Mouse (Mus musculus): ENCODE measurements around the gene Sdk1. TPM values are rescaled to one million over a fixed set of nuclear protein-coding genes. Genes with fewer than 3 reads are reported as not detected.

Sdk1 gene
- polyA plus RNA-seq, 1 experiment from 2014 or later, result 1.1 TPM

DNA sequence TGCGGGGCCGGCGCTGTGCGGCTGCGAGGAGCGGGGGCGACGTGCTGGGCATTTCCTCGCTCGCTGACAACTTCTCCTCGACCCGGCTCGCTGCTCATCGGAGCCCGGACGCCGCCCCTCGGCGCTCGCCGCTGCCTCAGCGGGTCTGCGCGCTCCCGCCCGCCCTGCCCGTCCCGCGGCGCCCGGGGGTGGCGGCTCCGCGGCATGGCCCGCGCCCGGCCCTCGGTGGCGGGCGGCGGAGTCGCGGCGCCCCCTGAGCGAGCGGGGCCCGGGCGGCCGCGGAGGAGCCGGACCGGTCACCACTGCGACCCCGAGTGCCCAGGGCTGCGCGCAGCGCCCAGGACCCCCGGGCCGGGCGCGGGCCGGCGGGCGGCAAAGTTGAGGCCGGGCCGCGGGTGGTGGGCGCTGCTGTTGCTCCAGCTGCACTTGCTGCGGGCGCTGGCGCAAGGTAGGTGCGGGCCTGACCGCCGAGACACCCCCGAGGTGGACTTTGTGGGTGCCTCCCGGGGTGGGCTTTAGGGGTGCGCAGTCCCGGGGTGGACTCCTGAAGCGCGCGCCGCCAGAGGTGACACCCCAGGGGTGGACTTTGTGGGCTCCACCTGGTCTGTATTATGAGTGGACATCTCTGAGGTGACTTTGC lies 475 bp downstream of the Sdk1 start:
- under 1% methylated on average over 59 of the region's 82 CpGs for WGBS
- H3K9me3 ChIP-seq (replicated peaks; ENCODE audit: control insufficient read depth, low read length), result no peaks in the 10 kb centered on the region
- H3K4me2 ChIP-seq (ENCODE audit: low read length), result peak overlapping the region; percentile 89
- no peaks in the 10 kb centered on the region for H3K36me3 ChIP-seq (ENCODE audit: control insufficient read depth, insufficient read depth, low read length)
- ATAC-seq (peak; percentile 24), DNase-seq (ENCODE audit: low spot score) (no peak)
- H3K4me1 ChIP-seq (ENCODE audit: control insufficient read depth, insufficient read depth, low read length), result peaks cover 17% of the 10 kb centered on the region
- peak overlapping the region; percentile 62 for H3K9ac ChIP-seq (ENCODE audit: low read length)
- H3K27me3 ChIP-seq (replicated peaks; ENCODE audit: control insufficient read depth, insufficient read depth, low read length), result peaks cover 36% of the 10 kb centered on the region
- H3K27ac ChIP-seq (ENCODE audit: low read depth, low read length), result 0 out of 2 replicates have a peak overlapping the region, but pooled peaks have one; percentile 27
- H3K4me3 ChIP-seq (ENCODE audit: low read depth, low read length), result peak overlapping the region; percentile 56

DNA sequence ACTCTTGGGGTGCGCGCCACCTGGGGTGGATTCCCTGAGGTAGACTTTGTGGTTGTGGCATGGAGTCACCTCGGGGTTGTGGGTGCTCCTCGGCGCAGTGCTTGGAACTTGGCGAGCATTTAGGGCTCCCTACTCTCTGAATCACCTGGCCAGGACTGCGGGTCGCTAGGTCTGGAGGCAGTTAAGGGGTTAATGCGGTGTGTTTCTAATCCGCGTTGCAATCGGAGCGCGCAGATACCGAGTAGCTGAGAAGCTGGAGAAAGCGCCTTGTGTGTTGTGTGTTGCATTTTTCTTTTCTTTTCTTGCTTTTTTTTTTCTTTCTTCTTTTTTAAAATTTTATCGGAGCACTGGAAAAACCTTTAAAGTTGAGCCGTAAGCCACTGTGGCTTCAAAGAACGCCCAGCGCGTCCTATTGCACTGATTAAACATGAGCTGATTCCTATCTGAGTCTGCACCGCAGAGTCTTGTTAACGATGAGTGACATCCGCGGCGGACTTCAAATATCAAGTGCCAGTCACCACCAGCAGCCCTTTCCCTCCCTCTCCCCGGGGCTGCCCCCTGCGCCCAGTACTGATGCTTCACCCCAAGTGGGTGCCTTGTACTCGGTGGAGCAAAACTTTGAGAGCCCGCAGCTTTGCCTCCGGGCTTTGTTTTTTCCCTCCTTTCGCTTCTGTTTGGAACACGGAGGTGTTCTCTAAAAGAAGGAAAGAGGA lies 2.1 kb downstream of the Sdk1 start:
- WGBS, result 2% methylated on average over 33 of the region's 33 CpGs
- Histone ChIP-seq H3K4me2 (ENCODE audit: low read length) (peak overlapping the region; percentile 89), H3K27ac (ENCODE audit: low read depth, low read length) (no peak overlapping the region), H3K27me3 (replicated peaks; ENCODE audit: control insufficient read depth, insufficient read depth, low read length) (peaks cover 36% of the 10 kb centered on the region), H3K4me1 (ENCODE audit: control insufficient read depth, insufficient read depth, low read length) (peaks cover 17% of the 10 kb centered on the region), H3K9me3 (replicated peaks; ENCODE audit: control insufficient read depth, low read length) (no peaks in the 10 kb centered on the region), H3K9ac (ENCODE audit: low read length) (no peak overlapping the region; the same call in 1 of the 2 replicates), H3K4me3 (ENCODE audit: low read depth, low read length) (peak overlapping the region; percentile 56), H3K36me3 (ENCODE audit: control insufficient read depth, insufficient read depth, low read length) (no peaks in the 10 kb centered on the region)
- peak; percentile 43 for DNase-seq (ENCODE audit: low spot score)
- ATAC-seq, result no peak

DNA sequence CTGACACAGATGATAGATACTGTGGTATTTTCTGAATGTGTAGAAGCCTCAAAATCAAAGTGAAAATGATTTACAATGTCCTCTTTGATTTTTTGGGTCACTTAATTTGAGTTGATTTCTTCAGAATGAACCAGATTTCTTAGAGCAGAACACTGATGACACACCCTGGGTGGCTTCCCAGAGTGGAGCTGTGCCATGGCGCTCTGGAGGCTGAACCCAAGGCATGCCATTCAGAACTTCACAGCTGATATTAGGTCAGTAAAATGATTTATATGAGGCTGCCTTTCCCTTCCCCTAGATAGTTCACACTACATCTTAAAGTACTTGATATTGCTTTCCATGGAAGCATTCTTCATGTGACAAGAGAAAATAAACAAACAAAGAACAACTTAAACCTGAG lies 23.0 kb downstream of the Sdk1 start:
- Histone ChIP-seq H3K9me3 (replicated peaks; ENCODE audit: control insufficient read depth, low read length) (no peaks in the 10 kb centered on the region), H3K27ac (ENCODE audit: low read depth, low read length) (no peak overlapping the region), H3K4me3 (ENCODE audit: low read depth, low read length) (no peak overlapping the region), H3K27me3 (replicated peaks; ENCODE audit: control insufficient read depth, insufficient read depth, low read length) (no peaks in the 10 kb centered on the region), H3K36me3 (ENCODE audit: control insufficient read depth, insufficient read depth, low read length) (no peaks in the 10 kb centered on the region), H3K4me2 (ENCODE audit: low read length) (no peak overlapping the region), H3K9ac (ENCODE audit: low read length) (no peak overlapping the region), H3K4me1 (ENCODE audit: control insufficient read depth, insufficient read depth, low read length) (no peaks in the 10 kb centered on the region)
- WGBS, result 92% methylated on average over 1 of the region's 1 CpGs
- ATAC-seq (no peak), DNase-seq (ENCODE audit: low spot score) (no peak)

DNA sequence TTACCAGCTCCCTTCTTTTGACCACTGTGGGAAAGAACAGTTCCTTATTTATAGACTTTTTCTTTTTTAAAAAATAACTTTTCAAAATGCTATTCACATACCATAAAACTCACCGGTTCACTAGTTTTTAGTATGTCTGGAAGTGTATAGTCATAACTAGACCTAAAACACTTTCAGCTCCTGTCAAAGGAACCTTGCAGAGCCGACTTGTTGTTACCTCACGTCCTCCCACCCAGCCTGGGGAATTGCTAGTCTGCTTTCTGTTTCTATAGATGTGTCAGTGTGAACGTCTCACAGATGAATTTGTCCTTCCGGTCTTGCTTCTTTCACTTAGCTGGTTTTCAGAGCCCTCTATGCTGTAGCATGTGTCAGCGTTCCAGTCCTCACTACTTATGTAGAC lies 35.8 kb downstream of the Sdk1 start:
- no peak overlapping the region for H3K27ac ChIP-seq (ENCODE audit: low read depth, low read length)
- H3K9ac ChIP-seq (ENCODE audit: low read length), result no peak overlapping the region
- DNase-seq (ENCODE audit: low spot score) (no peak), ATAC-seq (no peak)
- H3K4me2 ChIP-seq (ENCODE audit: low read length), result no peak overlapping the region
- H3K4me3 ChIP-seq (ENCODE audit: low read depth, low read length), result no peak overlapping the region
- no peaks in the 10 kb centered on the region for H3K4me1 ChIP-seq (ENCODE audit: control insufficient read depth, insufficient read depth, low read length)
- H3K9me3 ChIP-seq (replicated peaks; ENCODE audit: control insufficient read depth, low read length), result no peaks in the 10 kb centered on the region
- H3K27me3 ChIP-seq (replicated peaks; ENCODE audit: control insufficient read depth, insufficient read depth, low read length), result no peaks in the 10 kb centered on the region
- WGBS, result 89% methylated on average over 6 of the region's 6 CpGs
- H3K36me3 ChIP-seq (ENCODE audit: control insufficient read depth, insufficient read depth, low read length), result no peaks in the 10 kb centered on the region

DNA sequence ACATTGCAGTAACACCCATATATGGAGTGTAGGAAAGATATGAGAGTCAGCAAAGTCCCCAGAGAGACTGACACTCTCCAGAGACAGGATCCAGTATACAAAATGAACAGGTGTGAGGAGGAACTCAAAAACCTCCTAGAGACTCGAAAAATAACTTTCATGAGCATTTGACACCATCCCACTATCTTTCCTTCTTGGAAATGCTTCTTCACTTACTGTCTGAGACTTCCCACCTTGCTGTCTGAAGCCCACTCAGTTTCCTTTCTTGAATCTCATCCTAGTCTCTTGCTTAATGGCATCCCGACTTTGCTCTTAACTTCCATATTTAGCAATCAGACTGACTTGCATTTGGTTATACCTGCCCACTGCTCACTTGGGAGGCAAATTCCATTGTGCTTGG lies 40.5 kb downstream of the Sdk1 start:
- DNase-seq (ENCODE audit: low spot score) (no peak), ATAC-seq (no peak)
- H3K9ac ChIP-seq (ENCODE audit: low read length), result no peak overlapping the region
- no peaks in the 10 kb centered on the region for H3K4me1 ChIP-seq (ENCODE audit: control insufficient read depth, insufficient read depth, low read length)
- no peaks in the 10 kb centered on the region for H3K36me3 ChIP-seq (ENCODE audit: control insufficient read depth, insufficient read depth, low read length)
- H3K4me2 ChIP-seq (ENCODE audit: low read length), result no peak overlapping the region
- H3K4me3 ChIP-seq (ENCODE audit: low read depth, low read length), result no peak overlapping the region
- no peaks in the 10 kb centered on the region for H3K27me3 ChIP-seq (replicated peaks; ENCODE audit: control insufficient read depth, insufficient read depth, low read length)
- no peaks in the 10 kb centered on the region for H3K9me3 ChIP-seq (replicated peaks; ENCODE audit: control insufficient read depth, low read length)
- WGBS, result 71% methylated on average over 2 of the region's 2 CpGs
- H3K27ac ChIP-seq (ENCODE audit: low read depth, low read length), result no peak overlapping the region

DNA sequence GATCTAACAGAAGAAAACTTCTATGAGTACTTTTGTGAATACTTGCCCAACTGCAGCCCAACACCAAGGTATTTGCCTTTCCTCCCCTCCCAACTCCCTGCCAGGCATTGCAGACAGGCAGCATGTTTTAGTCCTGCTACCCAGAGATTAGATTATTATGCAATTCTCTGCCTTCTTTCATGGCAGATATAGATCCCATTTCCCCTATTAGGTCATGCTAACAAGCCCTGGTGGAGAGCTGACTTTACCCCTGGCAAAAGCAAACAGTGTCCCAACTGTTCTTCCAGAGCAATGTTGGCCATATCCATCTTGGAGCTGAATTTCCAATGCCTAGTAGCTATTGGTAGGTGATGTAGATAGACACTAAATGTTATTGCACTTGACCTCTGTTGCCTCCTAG lies 48.3 kb downstream of the Sdk1 start:
- H3K4me3 ChIP-seq (ENCODE audit: low read depth, low read length), result no peak overlapping the region
- H3K27ac ChIP-seq (ENCODE audit: low read depth, low read length), result no peak overlapping the region
- H3K4me1 ChIP-seq (ENCODE audit: control insufficient read depth, insufficient read depth, low read length), result no peaks in the 10 kb centered on the region
- no peaks in the 10 kb centered on the region for H3K27me3 ChIP-seq (replicated peaks; ENCODE audit: control insufficient read depth, insufficient read depth, low read length)
- ATAC-seq (no peak), DNase-seq (ENCODE audit: low spot score) (no peak)
- H3K9me3 ChIP-seq (replicated peaks; ENCODE audit: control insufficient read depth, low read length), result no peaks in the 10 kb centered on the region
- no peak overlapping the region for H3K4me2 ChIP-seq (ENCODE audit: low read length)
- H3K36me3 ChIP-seq (ENCODE audit: control insufficient read depth, insufficient read depth, low read length), result no peaks in the 10 kb centered on the region
- no peak overlapping the region for H3K9ac ChIP-seq (ENCODE audit: low read length)

DNA sequence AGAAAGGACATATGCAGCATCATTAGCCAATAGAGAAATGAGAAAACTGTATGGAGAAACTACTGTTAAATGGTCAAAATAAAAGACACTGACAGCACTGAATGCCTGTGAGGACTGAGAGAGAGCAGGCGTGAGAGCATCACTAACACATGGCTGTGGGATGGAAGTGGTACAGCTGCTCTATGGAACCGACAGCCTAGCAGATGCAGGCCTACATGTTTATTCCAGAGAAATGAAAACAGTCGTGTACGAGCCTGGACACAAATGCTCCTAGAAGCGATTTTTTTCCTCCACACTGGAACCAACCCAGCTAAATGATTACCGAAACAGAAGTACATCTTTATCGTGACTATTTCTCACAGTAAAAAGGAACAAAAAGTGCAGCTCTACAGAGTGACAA lies 54.0 kb downstream of the Sdk1 start:
- 84% methylated on average over 7 of the region's 7 CpGs for WGBS
- Histone ChIP-seq H3K27ac (ENCODE audit: low read depth, low read length) (no peak overlapping the region), H3K4me1 (ENCODE audit: control insufficient read depth, insufficient read depth, low read length) (no peaks in the 10 kb centered on the region), H3K9ac (ENCODE audit: low read length) (no peak overlapping the region), H3K27me3 (replicated peaks; ENCODE audit: control insufficient read depth, insufficient read depth, low read length) (no peaks in the 10 kb centered on the region), H3K9me3 (replicated peaks; ENCODE audit: control insufficient read depth, low read length) (no peaks in the 10 kb centered on the region), H3K4me2 (ENCODE audit: low read length) (no peak overlapping the region), H3K36me3 (ENCODE audit: control insufficient read depth, insufficient read depth, low read length) (no peaks in the 10 kb centered on the region), H3K4me3 (ENCODE audit: low read depth, low read length) (no peak overlapping the region)
- ATAC-seq (no peak), DNase-seq (ENCODE audit: low spot score) (no peak)

DNA sequence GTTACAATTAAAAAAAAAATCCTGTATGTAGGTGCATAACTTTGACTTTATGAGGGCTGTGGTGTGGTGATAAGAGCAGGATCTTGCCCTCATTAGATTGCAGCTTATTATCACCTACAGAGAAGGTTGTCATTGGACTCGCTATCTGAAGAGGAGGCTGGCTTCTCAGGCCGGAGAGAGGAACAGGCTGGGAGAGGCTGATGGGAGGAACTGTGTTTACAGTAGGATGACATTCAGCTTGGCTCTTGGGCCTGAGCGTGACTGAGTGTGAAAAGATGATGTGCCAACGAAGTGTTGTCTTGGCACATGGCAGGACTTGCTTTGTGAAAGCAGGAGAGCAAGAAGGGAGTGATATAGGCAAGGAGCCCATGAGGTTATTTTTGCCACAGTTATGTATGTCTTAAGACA lies 61.0 kb downstream of the Sdk1 start:
- DNase-seq (ENCODE audit: low spot score) (peak; percentile 24), ATAC-seq (no peak)
- Histone ChIP-seq H3K4me2 (ENCODE audit: low read length) (no peak overlapping the region), H3K4me1 (ENCODE audit: control insufficient read depth, insufficient read depth, low read length) (no peaks in the 10 kb centered on the region; the same call in 1 of the 2 replicates), H3K9ac (ENCODE audit: low read length) (no peak overlapping the region), H3K27ac (ENCODE audit: low read depth, low read length) (no peak overlapping the region), H3K9me3 (replicated peaks; ENCODE audit: control insufficient read depth, low read length) (no peaks in the 10 kb centered on the region), H3K27me3 (replicated peaks; ENCODE audit: control insufficient read depth, insufficient read depth, low read length) (no peaks in the 10 kb centered on the region), H3K4me3 (ENCODE audit: low read depth, low read length) (no peak overlapping the region), H3K36me3 (ENCODE audit: control insufficient read depth, insufficient read depth, low read length) (no peaks in the 10 kb centered on the region)
- 66% methylated on average over 4 of the region's 4 CpGs for WGBS

DNA sequence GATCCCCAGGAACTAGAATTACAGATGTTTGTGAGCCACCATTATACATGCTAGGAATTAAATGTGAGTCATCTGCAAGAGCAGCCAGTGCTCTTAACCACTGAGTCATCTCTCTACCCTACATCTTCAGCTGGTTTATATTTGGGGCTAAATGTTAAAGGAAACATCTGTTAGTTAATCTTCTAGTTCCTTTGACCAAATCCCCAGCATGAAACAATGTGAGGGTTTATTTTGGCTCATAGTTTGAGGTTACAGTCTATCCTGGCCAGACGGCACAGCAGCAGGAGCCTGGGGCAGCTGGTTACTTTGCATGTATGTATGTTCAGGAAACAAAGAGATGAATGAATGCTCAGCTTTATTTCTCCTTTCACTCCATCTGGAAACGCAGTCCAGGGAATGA lies 62.5 kb downstream of the Sdk1 start:
- H3K27me3 ChIP-seq (replicated peaks; ENCODE audit: control insufficient read depth, insufficient read depth, low read length), result no peaks in the 10 kb centered on the region
- H3K4me2 ChIP-seq (ENCODE audit: low read length), result no peak overlapping the region
- H3K9ac ChIP-seq (ENCODE audit: low read length), result no peak overlapping the region
- DNase-seq (ENCODE audit: low spot score) (peak; percentile 27), ATAC-seq (no peak)
- no peak overlapping the region for H3K27ac ChIP-seq (ENCODE audit: low read depth, low read length)
- no peak overlapping the region for H3K4me3 ChIP-seq (ENCODE audit: low read depth, low read length)
- H3K4me1 ChIP-seq (ENCODE audit: control insufficient read depth, insufficient read depth, low read length), result no peaks in the 10 kb centered on the region; the same call in 1 of the 2 replicates
- no peaks in the 10 kb centered on the region for H3K36me3 ChIP-seq (ENCODE audit: control insufficient read depth, insufficient read depth, low read length)
- WGBS, result 51% methylated on average over 2 of the region's 2 CpGs
- H3K9me3 ChIP-seq (replicated peaks; ENCODE audit: control insufficient read depth, low read length), result no peaks in the 10 kb centered on the region
